Mouse (Mus musculus) heart, embryonic 10.5 days (tissue): ENCODE data around the gene Epha1. TPM values are rescaled to one million over a fixed set of nuclear protein-coding genes. Genes with fewer than 3 reads are reported as not detected.

ENCODE experiments used
- DNase-seq: peaks from one replicate; pipeline ENCODE4 v3.0.0-alpha.2; 2017; ENCODE audit warnings: low spot score
- H3K27ac ChIP-seq: fragments of 300-500 bp; sonication (generic); 2 replicates; pipeline ENCODE4 v1.5.1; 2016; ENCODE audit warnings: mild to moderate bottlenecking
- H3K27me3 ChIP-seq: fragments of 300-500 bp; sonication (generic); 2 replicates; pipeline ENCODE4 v1.6.1; 2016; ENCODE audit warnings: mild to moderate bottlenecking; ENCODE audit not compliant: poor library complexity, insufficient read depth, severe bottlenecking
- H3K36me3 ChIP-seq: fragments of 300-500 bp; sonication (generic); 2 replicates; pipeline ENCODE4 v1.6.1; 2016; ENCODE audit warnings: mild to moderate bottlenecking, moderate library complexity
- H3K4me1 ChIP-seq: fragments of 300-500 bp; sonication (generic); 2 replicates; pipeline ENCODE4 v1.6.1; 2016; ENCODE audit warnings: mild to moderate bottlenecking
- H3K4me3 ChIP-seq: fragments of 300-500 bp; sonication (generic); 2 replicates; pipeline ENCODE4 v1.5.1; 2016; ENCODE audit warnings: mild to moderate bottlenecking, moderate library complexity
- H3K9me3 ChIP-seq: fragments of 300-500 bp; sonication (generic); 2 replicates; pipeline ENCODE4 v1.6.1; 2016; ENCODE audit warnings: mild to moderate bottlenecking, moderate library complexity
- WGBS: fragments of 180-500 bp; shearing (Covaris S2); methylation state at CpG from one replicate; pipeline ENCODE4 v1.1.7; 2016; 5-methylcytosine and 5-hydroxymethylcytosine counted together
- polyA plus RNA-seq: library from polyadenylated mRNA; unstranded; fragments of >200 nt; fragmentation: Nextera tagmentation; extraction: Ambion mirVana; gene quantifications from 2 replicates; pipeline ENCODE4 v1.2.1, GENCODE M21; 2016

Epha1 gene
- polyA plus RNA-seq, 1 experiment from 2014 or later, result 4.8 TPM

DNA sequence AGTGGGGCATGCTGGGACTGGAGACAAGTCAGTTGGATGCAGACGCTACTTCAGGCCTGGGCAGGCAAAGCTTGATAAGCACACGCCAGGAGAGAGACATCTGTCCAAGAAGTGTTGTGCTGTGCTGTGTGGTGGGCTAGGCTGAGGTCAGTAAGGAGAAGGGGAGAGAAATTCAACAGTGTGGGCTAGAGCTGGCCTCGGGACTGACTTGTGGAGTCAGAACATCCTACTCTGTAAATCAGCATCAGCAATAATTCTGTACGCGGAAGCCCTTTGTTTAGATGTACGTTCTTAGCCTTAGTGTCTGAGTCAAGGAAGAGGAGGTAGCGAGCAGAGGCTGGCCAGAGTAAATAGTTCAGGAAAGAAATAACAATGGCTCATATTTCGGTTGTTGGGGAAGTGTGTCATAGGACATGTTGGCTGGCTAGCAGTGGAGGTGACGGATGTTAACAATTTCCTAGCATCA, 8.9 kb upstream of the Epha1 start:
- 43% methylated on average over 9 of the region's 9 CpGs for WGBS
- DNase-seq, result no peak
- Histone ChIP-seq H3K27me3 (no peaks in the 10 kb centered on the region), H3K36me3 (no peaks in the 10 kb centered on the region), H3K9me3 (no peaks in the 10 kb centered on the region), H3K4me1 (peaks cover 14% of the 10 kb centered on the region; the same call in 1 of the 2 replicates), H3K4me3 (no peak overlapping the region), H3K27ac (0 out of 2 replicates have a peak overlapping the region, but pooled peaks have one; percentile 44)

DNA sequence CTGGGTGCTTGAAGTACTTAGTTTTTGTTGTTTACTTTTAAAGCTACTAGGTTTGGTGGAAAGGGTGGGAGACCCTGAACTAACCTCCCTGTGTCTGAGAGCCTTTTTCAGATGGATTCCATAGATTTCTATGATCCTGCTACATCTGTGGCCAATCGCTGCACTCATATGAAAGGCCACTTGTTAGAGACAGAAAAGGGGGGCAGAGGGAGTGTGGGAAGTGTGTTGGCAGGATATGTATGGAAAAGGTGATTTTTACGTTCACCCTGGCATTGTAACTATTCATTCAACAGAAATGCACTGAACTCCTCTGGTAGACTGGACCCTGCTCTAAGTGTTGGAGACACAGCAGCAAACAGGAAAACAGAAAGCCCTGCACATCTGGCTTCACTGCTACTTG, 8.2 kb upstream of the Epha1 start:
- no peak overlapping the region for H3K27ac ChIP-seq
- 42% methylated on average over 2 of the region's 2 CpGs for WGBS
- DNase-seq, result no peak

DNA sequence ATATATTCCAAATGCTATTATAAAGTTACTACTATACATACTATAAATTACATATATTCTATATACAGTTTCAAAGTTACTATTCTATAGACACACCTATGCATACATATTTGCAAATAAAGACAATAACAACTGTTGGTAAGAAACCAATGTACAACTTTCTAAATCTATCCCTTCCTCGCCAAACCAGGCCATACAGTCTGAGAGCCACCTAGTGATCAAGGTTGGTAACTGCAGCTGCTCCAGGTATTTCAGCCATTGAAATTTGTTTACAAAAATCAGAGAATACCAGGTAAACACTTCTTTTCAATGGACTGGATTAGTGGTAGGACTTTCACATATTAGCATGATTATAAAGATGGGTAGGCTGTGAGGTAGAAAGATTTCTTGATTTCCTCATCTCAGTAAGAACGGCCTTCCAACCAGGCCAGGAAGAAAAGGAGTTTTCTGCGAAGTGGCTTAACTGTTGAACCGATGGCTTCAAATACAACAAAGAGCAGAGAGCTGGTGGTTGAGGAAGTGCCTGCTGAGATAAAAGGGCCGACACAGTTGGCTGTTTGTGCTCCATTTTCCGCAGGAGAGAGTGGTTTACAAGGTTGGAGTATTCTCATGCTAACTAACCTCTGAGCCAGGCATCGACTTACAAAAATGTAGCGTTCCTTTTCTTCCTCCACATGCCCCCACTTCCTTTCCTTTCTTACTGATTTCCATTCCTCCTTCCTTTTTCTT, 7.5 kb upstream of the Epha1 start:
- Histone ChIP-seq H3K27ac (no peak overlapping the region), H3K4me1 (peaks cover 26% of the 10 kb centered on the region), H3K4me3 (no peak overlapping the region), H3K9me3 (no peaks in the 10 kb centered on the region), H3K36me3 (no peaks in the 10 kb centered on the region), H3K27me3 (no peaks in the 10 kb centered on the region)
- no peak for DNase-seq
- WGBS, result 14% methylated on average over 8 of the region's 8 CpGs

More for the DNA sequence above, 8.2 kb upstream of the Epha1 start:
- peaks cover 19% of the 10 kb centered on the region for H3K4me1 ChIP-seq
- H3K9me3 ChIP-seq, result no peaks in the 10 kb centered on the region
- no peaks in the 10 kb centered on the region for H3K27me3 ChIP-seq
- no peak overlapping the region for H3K4me3 ChIP-seq
- H3K36me3 ChIP-seq, result no peaks in the 10 kb centered on the region

DNA sequence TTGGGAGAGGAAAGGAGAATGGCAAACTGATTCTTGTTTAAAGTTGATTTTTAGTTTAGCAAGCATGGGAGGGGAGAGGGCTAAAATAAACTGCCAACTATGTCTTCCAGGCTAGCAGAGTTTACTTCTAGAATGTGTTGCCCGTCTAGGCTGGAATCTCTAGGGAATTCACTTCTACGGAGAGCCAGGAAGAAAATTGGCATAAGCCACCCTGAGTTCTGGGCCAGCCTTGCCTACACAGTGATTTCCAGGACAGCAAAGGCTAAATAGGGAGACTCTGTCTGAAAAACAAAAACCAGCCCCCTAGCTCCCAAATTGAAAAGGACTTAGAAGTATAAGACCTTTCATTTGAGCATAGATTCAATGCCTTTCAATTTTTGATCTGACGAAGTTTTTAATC, 6.5 kb upstream of the Epha1 start:
- Histone ChIP-seq H3K27me3 (no peaks in the 10 kb centered on the region), H3K4me3 (no peak overlapping the region), H3K9me3 (no peaks in the 10 kb centered on the region), H3K4me1 (peaks cover 35% of the 10 kb centered on the region), H3K27ac (no peak overlapping the region), H3K36me3 (no peaks in the 10 kb centered on the region)
- DNase-seq, result no peak
- WGBS, result 56% methylated on average over 3 of the region's 3 CpGs

DNA sequence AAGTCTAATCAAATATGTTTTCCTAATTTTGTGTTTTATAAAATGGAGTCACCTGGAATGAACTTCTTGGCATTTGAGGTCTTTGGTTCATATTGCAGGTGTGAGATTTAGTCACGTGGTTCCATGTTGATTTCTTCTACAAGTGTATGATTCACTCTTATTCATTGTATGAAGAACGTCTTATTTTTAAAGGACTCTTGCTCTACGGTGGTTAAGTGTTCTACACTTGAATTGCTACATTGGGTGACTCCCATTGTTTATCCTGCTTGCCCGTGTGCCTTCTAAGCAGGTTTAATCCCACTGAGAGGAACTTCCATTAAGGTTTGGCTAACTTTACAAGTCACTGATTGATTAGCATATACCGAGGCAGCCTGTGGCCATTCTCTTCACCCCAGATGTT, 4.2 kb upstream of the Epha1 start:
- Histone ChIP-seq H3K27me3 (no peaks in the 10 kb centered on the region), H3K27ac (no peak overlapping the region), H3K4me1 (peaks cover 54% of the 10 kb centered on the region), H3K36me3 (no peaks in the 10 kb centered on the region), H3K9me3 (no peaks in the 10 kb centered on the region), H3K4me3 (no peak overlapping the region)
- no peak for DNase-seq
- WGBS, result 81% methylated on average over 5 of the region's 5 CpGs

DNA sequence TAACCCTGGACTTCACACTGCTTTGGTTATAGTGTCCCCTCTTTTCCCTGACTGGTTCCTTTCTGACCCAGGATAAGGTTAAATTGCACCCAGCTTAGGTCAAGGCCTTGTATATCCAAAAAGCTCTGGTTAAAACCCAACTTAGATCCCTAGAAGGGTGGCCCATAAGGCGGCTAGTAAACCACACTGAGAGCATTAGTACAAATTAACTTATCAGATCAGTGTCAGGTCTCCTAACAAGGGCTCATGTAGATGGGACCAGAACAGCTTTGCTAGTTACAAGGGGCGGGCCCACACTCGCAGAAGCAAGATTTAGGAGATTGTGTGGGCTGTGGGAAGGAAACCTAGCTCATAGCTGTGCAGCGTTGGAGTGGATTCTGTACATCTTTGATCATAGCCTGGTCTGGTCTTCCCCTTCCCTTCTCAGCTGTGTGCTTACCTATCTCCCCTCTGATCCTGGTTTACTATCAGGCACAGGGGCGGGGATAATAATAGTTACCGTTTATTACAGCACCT, 3.5 kb upstream of the Epha1 start:
- Histone ChIP-seq H3K27ac (no peak overlapping the region), H3K4me3 (no peak overlapping the region), H3K9me3 (no peaks in the 10 kb centered on the region), H3K27me3 (no peaks in the 10 kb centered on the region), H3K4me1 (peaks cover 55% of the 10 kb centered on the region), H3K36me3 (no peaks in the 10 kb centered on the region)
- WGBS, result 57% methylated on average over 6 of the region's 6 CpGs
- no peak for DNase-seq

DNA sequence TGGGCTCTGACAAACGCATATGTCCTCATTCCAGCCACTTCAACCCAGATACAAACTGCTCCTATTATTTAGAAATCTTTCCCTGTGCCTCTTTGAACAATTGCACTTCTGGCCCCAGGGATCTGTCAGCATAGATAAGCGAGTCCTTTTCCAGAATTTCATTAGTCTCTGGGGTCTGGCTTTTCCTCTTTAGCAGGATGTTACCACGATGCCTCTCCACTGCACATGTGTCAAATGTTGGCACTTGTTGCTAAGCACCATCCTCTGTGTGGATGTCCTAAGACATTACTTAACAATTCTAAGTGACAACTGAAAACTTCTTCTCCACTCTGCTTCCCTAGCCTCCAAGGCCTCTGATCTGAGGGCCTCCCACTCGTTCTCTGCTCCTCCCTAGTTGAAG, 2.9 kb upstream of the Epha1 start:
- peaks cover 54% of the 10 kb centered on the region for H3K4me1 ChIP-seq
- no peak overlapping the region for H3K27ac ChIP-seq
- 21% methylated on average over 4 of the region's 4 CpGs for WGBS

DNA sequence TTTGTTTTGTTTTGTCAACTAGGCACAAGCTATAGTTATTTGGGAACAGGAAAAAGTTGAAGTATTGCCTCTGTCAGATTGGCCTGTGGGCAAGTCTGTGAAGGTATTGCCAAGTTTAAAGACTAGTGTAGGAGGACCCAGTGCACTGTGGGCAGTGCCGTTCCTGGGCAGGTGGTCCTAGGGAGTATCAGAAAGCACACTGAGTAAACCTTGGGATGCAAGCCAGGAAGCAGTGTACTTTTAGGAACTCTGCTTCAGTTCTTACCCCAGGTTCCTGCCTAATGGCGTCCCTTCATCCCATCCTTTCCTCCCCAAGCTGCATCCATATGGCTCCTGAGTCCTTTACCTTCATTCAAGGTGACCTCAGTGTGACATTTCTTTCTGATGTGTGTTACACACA, 2.1 kb upstream of the Epha1 start:
- H3K4me3 ChIP-seq, result no peak overlapping the region
- no peaks in the 10 kb centered on the region for H3K9me3 ChIP-seq
- no peaks in the 10 kb centered on the region for H3K27me3 ChIP-seq
- H3K27ac ChIP-seq, result no peak overlapping the region
- H3K4me1 ChIP-seq, result peaks cover 59% of the 10 kb centered on the region
- H3K36me3 ChIP-seq, result no peaks in the 10 kb centered on the region
- no peak for DNase-seq
- WGBS, result 63% methylated on average over 2 of the region's 2 CpGs

More for the DNA sequence above, 2.9 kb upstream of the Epha1 start:
- Histone ChIP-seq H3K4me3 (no peak overlapping the region), H3K9me3 (no peaks in the 10 kb centered on the region), H3K27me3 (no peaks in the 10 kb centered on the region), H3K36me3 (no peaks in the 10 kb centered on the region)
- DNase-seq, result no peak

DNA sequence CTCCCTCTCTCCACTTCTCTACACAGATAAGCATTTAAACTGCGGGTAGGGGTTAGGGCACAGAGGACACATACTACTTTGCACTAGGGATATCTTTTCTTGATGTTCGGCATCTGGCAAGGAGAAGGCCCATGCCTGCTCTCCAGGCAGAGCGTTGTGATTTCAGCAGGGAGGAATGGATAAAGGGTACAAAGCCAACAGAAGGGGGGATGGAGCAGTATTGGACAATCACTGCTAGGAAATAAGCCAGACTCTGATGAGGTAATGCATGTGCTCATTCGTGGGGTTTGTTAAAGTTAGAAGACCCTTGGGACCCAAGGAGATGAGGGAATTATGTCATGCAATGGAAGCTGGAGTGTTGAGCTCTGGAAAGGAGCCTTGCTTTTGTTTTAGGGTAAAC, 1.6 kb upstream of the Epha1 start:
- Histone ChIP-seq H3K4me3 (no peak overlapping the region), H3K36me3 (no peaks in the 10 kb centered on the region), H3K27ac (no peak overlapping the region), H3K27me3 (no peaks in the 10 kb centered on the region), H3K9me3 (no peaks in the 10 kb centered on the region), H3K4me1 (peaks cover 63% of the 10 kb centered on the region)
- DNase-seq, result no peak
- WGBS, result 41% methylated on average over 4 of the region's 4 CpGs

DNA sequence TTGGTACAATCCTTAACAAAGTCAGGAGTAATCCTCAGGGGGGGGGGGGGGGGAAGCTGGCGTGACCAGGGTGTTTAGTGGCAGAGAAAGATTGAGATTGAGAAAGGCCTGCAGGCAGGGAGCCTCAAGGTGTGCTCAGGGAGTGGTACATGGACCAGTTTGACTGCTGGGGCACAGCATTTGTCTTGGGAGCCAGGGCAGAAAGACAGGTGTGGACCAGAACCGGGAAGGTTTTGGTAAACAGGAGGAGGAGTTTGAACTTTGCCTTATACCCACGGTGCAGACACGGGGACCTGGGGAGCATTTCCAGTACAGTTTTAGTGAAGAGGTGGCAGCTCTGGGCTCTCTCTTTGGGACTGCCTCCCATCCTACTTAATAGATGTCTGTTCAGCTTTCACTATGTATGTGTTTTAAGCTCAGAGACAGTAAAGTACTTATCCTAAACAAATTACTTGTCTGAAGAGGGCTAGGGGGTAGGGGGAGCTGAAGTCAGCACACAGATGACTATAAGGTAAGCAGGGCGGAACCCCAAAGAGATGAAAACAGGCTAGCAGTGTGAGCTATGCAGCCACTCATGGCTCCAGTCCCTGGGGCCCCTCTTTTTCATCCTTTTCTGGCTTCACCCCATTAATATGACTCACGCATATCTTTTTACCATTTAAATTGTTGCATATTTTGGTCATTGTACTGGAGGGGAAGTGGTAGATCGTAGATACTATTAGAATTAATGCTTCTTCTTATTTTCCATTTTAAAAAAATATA, 782 bp upstream of the Epha1 start:
- H3K9me3 ChIP-seq, result no peaks in the 10 kb centered on the region
- WGBS, result 51% methylated on average over 6 of the region's 7 CpGs
- no peaks in the 10 kb centered on the region for H3K36me3 ChIP-seq
- H3K27ac ChIP-seq, result peak overlapping the region; percentile 83
- peaks cover 63% of the 10 kb centered on the region for H3K4me1 ChIP-seq
- DNase-seq, result no peak
- peak overlapping the region; percentile 70 for H3K4me3 ChIP-seq
- no peaks in the 10 kb centered on the region for H3K27me3 ChIP-seq

DNA sequence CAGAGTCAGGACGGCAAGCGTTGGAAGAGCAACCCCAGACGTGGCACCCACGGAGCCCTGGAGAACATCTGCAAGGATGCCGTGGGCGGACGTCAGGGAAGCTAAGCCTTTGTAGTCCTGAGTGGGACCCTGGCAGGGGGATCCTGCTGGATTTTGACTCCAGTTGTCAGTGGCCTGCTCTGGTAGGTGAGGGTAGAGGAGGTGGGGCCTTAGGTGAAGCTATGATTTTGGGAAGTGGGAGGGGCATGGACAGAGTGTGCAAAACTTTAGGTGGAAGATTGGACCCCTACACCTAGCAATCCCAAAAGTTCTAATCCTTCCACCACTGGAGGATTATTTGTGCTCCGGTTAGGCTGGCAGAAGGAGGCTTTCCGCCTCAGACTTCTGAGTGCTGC, 650 bp downstream of the Epha1 start:
- Histone ChIP-seq H3K4me3 (peak overlapping the region; percentile 70), H3K4me1 (peaks cover 63% of the 10 kb centered on the region), H3K27ac (peak overlapping the region; percentile 83), H3K9me3 (no peaks in the 10 kb centered on the region), H3K36me3 (no peaks in the 10 kb centered on the region), H3K27me3 (no peaks in the 10 kb centered on the region)
- DNase-seq, result no peak
- 12% methylated on average over 9 of the region's 9 CpGs for WGBS

DNA sequence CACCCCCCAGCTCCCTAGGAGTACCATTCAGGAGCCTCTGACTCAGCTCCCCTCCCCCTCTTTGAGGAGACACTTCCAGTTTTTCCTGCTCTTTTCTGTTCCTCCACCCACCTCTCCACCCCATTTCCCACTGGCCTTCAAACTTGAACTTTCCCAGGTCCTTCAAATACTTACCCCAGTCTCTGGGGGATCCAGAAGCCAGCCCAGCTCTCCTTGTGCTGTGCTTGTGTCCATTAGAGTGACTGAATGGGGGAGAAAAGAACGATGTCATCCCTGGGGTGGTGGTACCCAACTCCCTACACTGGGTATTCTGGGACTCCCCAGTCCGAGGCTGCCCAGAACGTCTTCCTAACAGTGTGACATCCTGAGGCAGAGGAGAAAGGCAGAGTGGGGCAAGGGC, 1.1 kb downstream of the Epha1 start:
- 5% methylated on average over 3 of the region's 3 CpGs for WGBS
- Histone ChIP-seq H3K27me3 (no peaks in the 10 kb centered on the region), H3K9me3 (no peaks in the 10 kb centered on the region), H3K27ac (0 out of 2 replicates have a peak overlapping the region, but pooled peaks have one; percentile 83), H3K4me1 (peaks cover 63% of the 10 kb centered on the region), H3K4me3 (peak overlapping the region; percentile 70), H3K36me3 (no peaks in the 10 kb centered on the region)
- no peak for DNase-seq

DNA sequence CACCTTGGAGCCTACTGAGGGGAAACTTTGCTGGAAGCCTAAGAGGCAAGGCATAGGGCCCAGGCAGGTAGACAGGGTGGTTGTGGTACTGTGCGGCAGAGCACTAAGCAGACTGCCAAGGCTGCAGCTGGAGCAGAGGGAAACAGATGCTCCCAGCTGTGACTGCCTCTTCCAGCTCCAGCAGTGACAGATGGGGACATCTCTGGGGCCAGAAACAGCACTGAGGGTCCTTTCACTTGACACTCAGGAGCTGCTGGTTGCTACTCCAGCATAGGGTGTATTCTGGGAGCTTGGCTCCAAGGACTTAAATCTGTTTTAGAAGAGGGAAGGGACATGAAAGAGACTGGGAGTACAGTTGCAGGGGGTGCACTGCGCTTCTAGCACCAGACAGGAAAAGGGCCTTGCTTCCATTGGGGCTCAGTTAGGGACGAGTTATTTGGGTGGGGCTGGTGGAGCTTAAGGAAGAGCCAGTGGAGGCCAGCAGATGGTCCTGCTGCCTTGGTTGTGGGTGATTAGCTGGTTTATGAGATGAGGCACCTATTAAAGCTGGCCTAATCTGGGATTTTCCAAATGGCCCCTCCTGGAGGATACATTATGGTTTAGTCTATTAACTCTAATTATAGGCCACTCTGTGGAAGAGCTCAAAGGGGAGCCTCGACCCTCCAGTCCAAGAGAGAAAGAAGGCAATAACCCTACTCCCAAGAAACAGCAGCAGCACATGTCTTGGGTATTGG, 2.3 kb downstream of the Epha1 start:
- Histone ChIP-seq H3K36me3 (no peaks in the 10 kb centered on the region), H3K9me3 (no peaks in the 10 kb centered on the region), H3K4me3 (no peak overlapping the region), H3K4me1 (peaks cover 53% of the 10 kb centered on the region), H3K27ac (no peak overlapping the region), H3K27me3 (no peaks in the 10 kb centered on the region)
- 47% methylated on average over 4 of the region's 4 CpGs for WGBS
- no peak for DNase-seq
